Mouse (Mus musculus) adrenal gland, postnatal 14 days (tissue): ENCODE results near the gene Btnl6. TPM values are rescaled to one million over a fixed set of nuclear protein-coding genes. Genes with fewer than 3 reads are reported as not detected.
"Not testable (repeated sequence)": the region's sequence is repeated elsewhere in the genome, so short reads cannot be mapped to it uniquely, and the experiment has no call there.

Experiments used
- DNase-seq: peaks from one replicate; pipeline ENCODE4 v3.0.0; 2021; ENCODE audit warnings: mixed read lengths
- total RNA-seq: library from RNA; stranded (reverse); gene quantifications from 2 replicates; pipeline ENCODE4 v1.2.3, GENCODE M21; 2021

Gene Btnl6
- total RNA-seq, 1 experiment from 2014 or later = not detected

GRCm38 (mm10) chr17:34497319-34497718 is 19.8 kb downstream of the Btnl6 start:
- DNase-seq = not testable (repeated sequence)

DNA sequence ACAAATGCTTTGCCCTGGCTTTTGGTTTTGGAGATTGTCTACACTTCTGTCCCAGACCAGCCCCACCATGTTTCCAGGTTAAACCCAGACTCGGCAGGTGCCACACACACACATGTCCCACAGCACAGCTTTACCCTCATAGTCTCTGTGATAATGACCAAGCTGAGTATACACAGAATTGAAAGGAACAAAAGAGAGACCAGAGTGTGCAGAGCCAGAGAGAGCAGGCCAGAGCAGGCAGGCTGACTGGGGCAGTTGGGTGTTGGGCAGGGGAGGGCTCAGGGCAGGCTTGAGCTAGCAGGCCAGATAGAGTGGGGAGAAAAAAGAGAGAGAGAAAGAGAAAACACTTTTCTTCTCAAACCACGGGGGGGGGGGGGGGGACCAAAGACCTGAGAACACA is 20.6 kb downstream of the Btnl6 start:
- no peak for DNase-seq

- DNase-seq = not testable (repeated sequence)
Measured at GRCm38 (mm10) chr17:34495156-34495555, 22.0 kb downstream of the Btnl6 start.

GRCm38 (mm10) chr17:34492796-34493195 is 24.4 kb downstream of the Btnl6 start:
- DNase-seq = no peak

DNA sequence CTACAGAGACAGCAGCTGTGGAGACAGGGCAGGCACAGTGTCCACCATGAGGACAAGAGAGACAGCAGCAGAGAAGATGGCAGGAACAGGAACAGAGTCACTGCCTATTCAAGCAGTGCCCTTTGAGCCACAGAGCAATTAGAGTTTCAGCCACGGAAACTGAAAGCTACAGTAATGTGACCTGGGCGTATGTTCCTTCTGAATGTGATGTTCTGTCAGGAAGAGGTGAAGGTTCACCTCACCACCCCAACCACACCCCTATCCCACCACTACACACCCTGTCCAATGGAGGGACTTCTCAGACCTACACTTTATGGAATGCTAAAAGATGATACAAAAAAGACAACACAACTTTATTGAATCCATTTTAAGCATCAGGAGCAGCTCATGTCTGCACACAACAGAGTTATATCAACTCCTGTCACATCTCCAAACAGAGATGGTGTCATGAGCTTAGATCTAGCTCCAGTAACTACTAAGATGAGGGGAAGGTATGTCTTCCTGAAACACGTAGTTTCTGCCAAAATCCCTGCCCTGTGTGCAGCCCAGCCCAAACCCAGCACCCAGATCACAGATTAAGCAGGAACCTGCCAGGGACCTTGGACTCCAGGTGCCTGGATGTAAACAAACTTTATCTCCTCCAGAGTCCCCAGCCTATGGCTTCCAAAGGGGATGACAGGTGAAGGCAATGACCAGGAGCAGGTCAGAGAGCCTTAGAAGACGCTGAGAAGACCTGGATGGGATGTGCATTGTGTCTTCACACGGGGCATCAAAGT is 39.7 kb downstream of the Btnl6 start, which contains the start of gene Btnl4:
Gene Btnl4 (minus strand): TSS at position 81 of the 776 bp plus-strand sequence.
- not testable (repeated sequence) for DNase-seq

DNA sequence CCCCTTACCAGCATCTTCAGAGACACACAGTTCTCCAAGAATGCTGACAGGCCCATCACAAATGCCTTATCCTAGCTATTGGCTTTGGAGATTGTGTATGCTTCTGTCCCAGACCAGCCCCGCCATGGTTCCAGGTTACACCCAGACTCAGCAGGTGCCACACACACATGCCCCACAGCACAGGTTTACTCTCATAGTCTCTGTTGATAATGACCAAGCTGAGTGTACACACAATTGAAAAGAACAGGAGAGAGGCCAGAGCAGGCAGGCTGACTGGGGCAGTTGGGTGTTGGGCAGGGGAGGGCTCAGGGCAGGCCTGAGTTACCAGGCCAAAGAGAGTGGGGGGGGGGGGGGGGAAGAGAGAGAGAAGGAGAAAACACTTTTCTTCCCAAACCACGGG is 40.7 kb downstream of the Btnl6 start:
- DNase-seq = no peak

GRCm38 (mm10) chr17:34475060-34475459 is 42.1 kb downstream of the Btnl6 start:
- no peak for DNase-seq

GRCm38 (mm10) chr17:34470491-34470890 is 46.7 kb downstream of the Btnl6 start:
- DNase-seq = no peak

DNA sequence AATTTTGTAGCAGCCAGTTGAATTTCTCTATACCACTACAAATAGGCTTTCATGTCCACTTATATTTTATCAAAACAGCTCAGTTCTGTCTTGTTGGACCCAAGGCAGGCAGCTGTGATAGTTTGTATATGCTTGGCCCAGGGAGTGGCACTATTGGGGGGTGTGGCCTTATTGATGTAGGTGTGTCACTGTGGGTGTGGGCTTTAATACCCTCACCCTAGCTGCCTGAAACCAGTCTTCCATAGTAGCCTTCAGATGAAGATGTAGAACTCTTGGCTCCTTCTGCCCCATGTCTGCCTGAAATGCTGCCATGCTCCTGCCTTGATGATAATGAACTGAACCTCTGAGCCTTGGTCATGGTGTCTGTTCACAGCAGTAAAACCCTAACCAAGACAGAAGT is 51.2 kb downstream of the Btnl6 start:
- not testable (repeated sequence) for DNase-seq

DNA sequence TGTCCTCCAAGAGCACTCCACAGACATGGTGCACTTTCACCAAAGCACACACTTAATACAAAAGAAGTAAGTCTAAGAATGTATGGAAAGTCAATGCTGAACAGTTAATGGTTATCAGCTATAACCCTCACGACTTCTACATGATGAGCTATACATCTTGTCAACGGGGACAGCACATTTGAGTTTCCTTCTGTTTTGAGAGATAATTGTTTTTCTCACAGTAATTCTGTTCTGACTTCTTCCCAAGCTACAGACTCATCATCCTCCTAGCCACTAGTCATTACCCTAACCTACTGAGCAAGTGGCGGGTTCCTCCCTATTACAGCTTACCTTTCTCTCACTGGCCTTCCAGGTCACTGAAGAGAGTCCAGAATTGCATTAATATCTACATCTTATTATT is 57.9 kb downstream of the Btnl6 start:
- DNase-seq = no peak

Other genes starting within 250 kb of the Btnl6 start
- 21.7 and 108 TPM in 2 replicates for gene H2-Aa, start 229.5 kb downstream of the Btnl6 start, total RNA-seq
- gene H2-Eb1, start 211.5 kb downstream of the Btnl6 start, total RNA-seq = 22.8 and 92.3 TPM in 2 replicates
- gene H2-Eb2, start 191.7 kb downstream of the Btnl6 start, total RNA-seq = 1.1 TPM in 1 of 2 replicates, not detected in the other
- 0.26 and 0.64 TPM in 2 replicates for gene Btnl2, start 162.5 kb downstream of the Btnl6 start, total RNA-seq
- 0.23 TPM in 1 of 2 replicates, not detected in the other for gene Btnl1, start 140.2 kb downstream of the Btnl6 start, total RNA-seq
- gene BC051142, start 118.5 kb downstream of the Btnl6 start, total RNA-seq = 1.2 and 2.4 TPM in 2 replicates
- gene Btnl4, start 40.0 kb downstream of the Btnl6 start, total RNA-seq = not detected in 2 replicates
- 34.1 and 39.3 TPM in 2 replicates for gene Notch4, start 46.9 kb upstream of the Btnl6 start, total RNA-seq
- gene Gpsm3, start 72.5 kb upstream of the Btnl6 start, total RNA-seq = 6.3 and 16.3 TPM in 2 replicates
- gene Pbx2, start 73.9 kb upstream of the Btnl6 start, total RNA-seq = 37.2 and 42.2 TPM in 2 replicates
- gene Ager, start 80.5 kb upstream of the Btnl6 start, total RNA-seq = 1.7 and 2.4 TPM in 2 replicates
- 72.5 and 76.9 TPM in 2 replicates for gene Rnf5, start 86.3 kb upstream of the Btnl6 start, total RNA-seq
- gene Agpat1, start 86.9 kb upstream of the Btnl6 start, total RNA-seq = 101 and 103 TPM in 2 replicates
- 4.3 and 4.7 TPM in 2 replicates for gene Egfl8, start 98.6 kb upstream of the Btnl6 start, total RNA-seq
- 49.7 and 50.0 TPM in 2 replicates for gene Ppt2, start 111.2 kb upstream of the Btnl6 start, total RNA-seq
- gene Prrt1, start 112.2 kb upstream of the Btnl6 start, total RNA-seq = 8.7 and 12.4 TPM in 2 replicates
- gene Fkbpl, start 127.4 kb upstream of the Btnl6 start, total RNA-seq = 11.5 and 12.5 TPM in 2 replicates
- gene Atf6b, start 129.8 kb upstream of the Btnl6 start, total RNA-seq = 43.5 and 52.1 TPM in 2 replicates
- 39.8 and 41.0 TPM in 2 replicates for gene Tnxb, start 153.2 kb upstream of the Btnl6 start, total RNA-seq
- 110 and 152 TPM in 2 replicates for gene C4b, start 226.5 kb upstream of the Btnl6 start, total RNA-seq